Mouse (Mus musculus) embryonic facial prominence, embryonic 13.5 days (tissue): ENCODE measurements at regions not wholly inside any gene's neighbourhood (a gene's known extent, or its start where the extent isn't known, plus 50 kb on each side); places are given as distances from the start of the nearest gene placed in this dataset.
A peak's percentile ranks its signal among the peaks of the same experiment; 100 is the strongest.

Experiments used
- ATAC-seq: fragments of 200-750 bp; cut with Nextera tagmentation; 2 replicates; pipeline ENCODE4 v1.8.0; 2017; ENCODE audit warnings: low read depth; ENCODE audit not compliant: insufficient number of reproducible peaks, insufficient read depth, low FRiP score, low TSS enrichment
- H3K27ac ChIP-seq: fragments of 300-500 bp; sonication (generic); 2 replicates; pipeline ENCODE4 v1.5.1; 2015; ENCODE audit warnings: moderate library complexity, mild to moderate bottlenecking, inconsistent platforms
- H3K27me3 ChIP-seq: fragments of 300-500 bp; sonication (generic); 2 replicates; pipeline ENCODE4 v1.6.1; 2015; ENCODE audit warnings: mild to moderate bottlenecking, inconsistent platforms
- H3K36me3 ChIP-seq: fragments of 300-500 bp; sonication (generic); 2 replicates; pipeline ENCODE4 v1.6.1; 2015; ENCODE audit warnings: mild to moderate bottlenecking, inconsistent platforms
- H3K4me1 ChIP-seq: fragments of 300-500 bp; sonication (generic); 2 replicates; pipeline ENCODE4 v1.6.1; 2015; ENCODE audit warnings: inconsistent platforms
- H3K4me2 ChIP-seq: fragments of 300-500 bp; sonication (generic); 2 replicates; pipeline ENCODE4 v1.6.1; 2015; ENCODE audit warnings: moderate library complexity, mild to moderate bottlenecking, inconsistent platforms
- H3K4me3 ChIP-seq: fragments of 300-500 bp; sonication (generic); 2 replicates; pipeline ENCODE4 v1.5.1; 2015; ENCODE audit warnings: mild to moderate bottlenecking, inconsistent platforms
- H3K9ac ChIP-seq: fragments of 300-500 bp; sonication (generic); 2 replicates; pipeline ENCODE4 v1.6.1; 2015; ENCODE audit warnings: mild to moderate bottlenecking, inconsistent platforms
- H3K9me3 ChIP-seq: fragments of 300-500 bp; sonication (generic); 2 replicates; pipeline ENCODE4 v1.6.1; 2016; ENCODE audit warnings: inconsistent platforms
- WGBS: fragments of 180-500 bp; shearing (Covaris S2); methylation state at CpG from one replicate; pipeline ENCODE4 v1.1.7; 2015; ENCODE audit warnings: mixed read lengths; 5-methylcytosine and 5-hydroxymethylcytosine counted together

DNA sequence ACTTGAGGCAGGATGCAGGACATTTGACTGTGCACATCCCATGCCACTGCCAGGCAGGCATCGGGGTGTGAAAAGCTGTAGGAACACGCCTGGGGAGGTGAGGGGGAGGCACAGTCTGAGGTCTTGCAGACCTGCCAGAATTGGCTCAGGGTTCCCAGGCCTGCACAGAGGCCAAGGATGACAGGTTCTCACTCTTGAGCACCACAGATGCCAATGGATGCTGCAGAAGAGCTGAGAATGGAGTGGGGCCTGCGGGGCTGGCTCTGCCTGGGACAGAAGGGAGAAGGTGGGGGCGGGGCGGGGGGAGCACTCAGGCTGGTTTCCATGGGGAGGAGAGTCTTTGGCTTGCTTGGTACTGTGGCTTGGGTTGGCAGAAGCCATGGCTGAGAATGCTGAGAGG, 469.2 kb upstream of the Syt1 start:
- Histone ChIP-seq H3K4me1 (no peaks in the 10 kb centered on the region), H3K4me2 (no peak overlapping the region), H3K9ac (no peak overlapping the region), H3K36me3 (no peaks in the 10 kb centered on the region), H3K27ac (no peak overlapping the region), H3K9me3 (no peaks in the 10 kb centered on the region), H3K4me3 (no peak overlapping the region), H3K27me3 (no peaks in the 10 kb centered on the region)
- WGBS = 68% methylated on average over 5 of the region's 5 CpGs
- peak; percentile 52; the same call in 1 of the 2 replicates for ATAC-seq

DNA sequence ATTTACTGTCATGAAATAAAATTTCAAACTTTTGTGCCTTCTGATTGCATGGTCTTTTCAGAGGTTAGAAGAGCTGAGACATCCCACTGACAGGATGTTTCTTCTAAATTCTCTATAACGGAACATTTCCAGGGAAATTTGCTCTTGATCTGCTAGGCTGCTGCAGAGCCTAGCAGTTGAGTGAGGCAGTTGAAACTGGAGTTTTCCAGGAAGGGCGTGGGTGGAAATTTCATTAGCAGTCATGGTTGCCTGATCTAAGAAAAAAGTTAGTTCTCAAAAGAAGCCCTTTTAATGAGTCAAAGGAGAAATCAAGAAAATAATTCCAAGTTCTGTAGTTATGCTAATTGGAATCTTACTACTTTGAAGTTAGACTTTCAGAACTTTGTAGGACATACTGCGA, 455.7 kb upstream of the Syt1 start:
- no peaks in the 10 kb centered on the region for H3K4me1 ChIP-seq
- no peaks in the 10 kb centered on the region for H3K27me3 ChIP-seq
- no peak overlapping the region for H3K4me2 ChIP-seq
- no peak overlapping the region for H3K9ac ChIP-seq
- no peak for ATAC-seq
- H3K4me3 ChIP-seq = no peak overlapping the region
- no peaks in the 10 kb centered on the region; the same call in 1 of the 2 replicates for H3K9me3 ChIP-seq
- H3K27ac ChIP-seq = no peak overlapping the region
- WGBS = 66% methylated on average over 3 of the region's 3 CpGs
- no peaks in the 10 kb centered on the region for H3K36me3 ChIP-seq

- H3K27ac ChIP-seq = no peak overlapping the region
- 86% methylated on average over 4 of the region's 4 CpGs for WGBS
- ATAC-seq = no peak
- H3K4me3 ChIP-seq = no peak overlapping the region
- H3K4me2 ChIP-seq = no peak overlapping the region
- no peak overlapping the region for H3K9ac ChIP-seq
- no peaks in the 10 kb centered on the region for H3K4me1 ChIP-seq
- no peaks in the 10 kb centered on the region for H3K36me3 ChIP-seq
- H3K27me3 ChIP-seq = no peaks in the 10 kb centered on the region
- no peaks in the 10 kb centered on the region for H3K9me3 ChIP-seq
Observed at GRCm38 (mm10) chr10:109431112-109431511, 420.3 kb upstream of the Syt1 start.

DNA sequence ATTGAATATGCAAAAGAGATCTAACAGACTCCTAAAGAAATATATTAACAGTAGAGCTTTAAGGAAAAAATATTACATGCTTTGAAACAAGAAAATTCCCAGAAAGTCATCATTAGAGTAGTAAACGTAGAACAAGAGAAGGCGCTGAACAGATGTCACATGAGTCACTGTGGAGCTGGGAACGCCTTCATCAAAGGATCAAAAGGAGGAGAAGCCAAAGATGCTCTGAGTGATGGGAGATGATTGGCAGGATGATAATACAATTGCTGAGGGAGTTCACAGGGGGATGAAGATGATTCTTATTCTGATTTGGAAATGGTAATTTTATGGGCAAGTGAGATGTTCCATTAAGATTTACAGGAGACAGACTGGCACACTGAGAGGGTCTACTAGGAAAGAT, 417.1 kb upstream of the Syt1 start:
- H3K36me3 ChIP-seq = no peaks in the 10 kb centered on the region
- ATAC-seq = no peak
- H3K27ac ChIP-seq = no peak overlapping the region
- no peaks in the 10 kb centered on the region for H3K9me3 ChIP-seq
- H3K4me2 ChIP-seq = no peak overlapping the region
- no peak overlapping the region for H3K9ac ChIP-seq
- 79% methylated on average over 3 of the region's 3 CpGs for WGBS
- no peaks in the 10 kb centered on the region for H3K27me3 ChIP-seq
- no peaks in the 10 kb centered on the region for H3K4me1 ChIP-seq
- H3K4me3 ChIP-seq = no peak overlapping the region

DNA sequence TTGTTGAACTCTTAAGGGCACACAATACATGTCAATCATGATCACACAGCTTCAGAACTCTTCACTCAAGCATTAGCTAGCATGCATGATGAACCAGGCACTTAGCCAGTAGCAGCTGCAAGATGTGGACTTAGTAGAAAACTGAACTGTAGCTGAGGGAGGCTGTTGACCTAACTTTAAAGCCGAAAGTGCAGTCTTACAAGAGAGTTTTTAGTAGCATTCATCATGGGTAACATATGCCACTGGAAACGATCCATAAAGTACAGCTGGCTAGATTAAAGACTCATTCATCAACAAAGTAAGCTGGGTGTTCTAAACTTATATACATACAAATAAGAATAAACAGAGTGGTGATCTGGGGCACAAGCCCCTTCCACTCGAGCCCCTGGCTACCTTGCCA, 396.2 kb upstream of the Syt1 start:
- H3K4me2 ChIP-seq = no peak overlapping the region
- H3K27me3 ChIP-seq = no peaks in the 10 kb centered on the region
- ATAC-seq = no peak
- H3K4me3 ChIP-seq = no peak overlapping the region
- no peaks in the 10 kb centered on the region for H3K9me3 ChIP-seq
- WGBS = 76% methylated on average over 3 of the region's 3 CpGs
- H3K9ac ChIP-seq = no peak overlapping the region
- H3K27ac ChIP-seq = no peak overlapping the region
- H3K4me1 ChIP-seq = no peaks in the 10 kb centered on the region
- no peaks in the 10 kb centered on the region for H3K36me3 ChIP-seq

GRCm38 (mm10) chr10:109405116-109405685, 394.4 kb upstream of the Syt1 start:
- H3K27me3 ChIP-seq = no peaks in the 10 kb centered on the region
- H3K4me1 ChIP-seq = no peaks in the 10 kb centered on the region
- H3K4me3 ChIP-seq = no peak overlapping the region
- WGBS = 79% methylated on average over 6 of the region's 6 CpGs
- no peak for ATAC-seq
- H3K4me2 ChIP-seq = no peak overlapping the region
- H3K9ac ChIP-seq = no peak overlapping the region
- H3K9me3 ChIP-seq = no peaks in the 10 kb centered on the region
- H3K36me3 ChIP-seq = no peaks in the 10 kb centered on the region
- H3K27ac ChIP-seq = no peak overlapping the region

- no peaks in the 10 kb centered on the region for H3K9me3 ChIP-seq
- 0 out of 2 replicates have a peak, but pooled peaks cover 4% of the 10 kb centered on the region for H3K27me3 ChIP-seq
- 16% methylated on average over 4 of the region's 4 CpGs for WGBS
- H3K9ac ChIP-seq = no peak overlapping the region
- H3K27ac ChIP-seq = no peak overlapping the region
- H3K4me3 ChIP-seq = no peak overlapping the region
- no peak overlapping the region for H3K4me2 ChIP-seq
- ATAC-seq = no peak
- no peaks in the 10 kb centered on the region for H3K36me3 ChIP-seq
- peaks cover 4% of the 10 kb centered on the region; the same call in 1 of the 2 replicates for H3K4me1 ChIP-seq
Observed at GRCm38 (mm10) chr10:109383758-109384157, 373.0 kb upstream of the Syt1 start.

DNA sequence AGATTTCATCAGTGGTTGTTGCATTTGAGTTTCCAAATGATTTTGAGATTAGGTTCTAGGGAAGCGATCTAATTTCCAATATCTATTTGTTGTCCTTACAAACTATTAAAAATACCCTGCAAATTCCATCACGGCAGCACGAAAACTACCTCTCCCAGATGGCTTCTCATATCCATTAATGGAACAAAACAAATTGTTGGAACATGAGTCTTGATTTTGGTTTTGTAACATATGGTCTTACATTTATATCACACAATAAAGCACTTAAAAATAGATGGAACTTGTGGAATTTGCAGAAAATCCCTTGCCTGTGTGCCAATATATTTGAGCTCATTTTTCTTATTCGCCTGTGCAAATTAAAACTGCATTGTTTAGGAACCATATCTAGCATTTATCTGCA, 368.1 kb upstream of the Syt1 start:
- no peak for ATAC-seq
- Histone ChIP-seq H3K4me3 (no peak overlapping the region), H3K9me3 (no peaks in the 10 kb centered on the region), H3K9ac (no peak overlapping the region), H3K27me3 (0 out of 2 replicates have a peak, but pooled peaks cover 4% of the 10 kb centered on the region), H3K27ac (no peak overlapping the region), H3K4me1 (peaks cover 4% of the 10 kb centered on the region; the same call in 1 of the 2 replicates), H3K36me3 (no peaks in the 10 kb centered on the region), H3K4me2 (no peak overlapping the region)
- WGBS = 85% methylated on average over 4 of the region's 4 CpGs

GRCm38 (mm10) chr10:109360161-109360560, 349.4 kb upstream of the Syt1 start:
- no peak overlapping the region for H3K4me3 ChIP-seq
- no peak for ATAC-seq
- H3K36me3 ChIP-seq = no peaks in the 10 kb centered on the region
- no peak overlapping the region for H3K27ac ChIP-seq
- no peaks in the 10 kb centered on the region for H3K27me3 ChIP-seq
- WGBS = 47% methylated on average over 1 of the region's 1 CpGs
- H3K9me3 ChIP-seq = no peaks in the 10 kb centered on the region
- no peaks in the 10 kb centered on the region for H3K4me1 ChIP-seq
- H3K4me2 ChIP-seq = no peak overlapping the region
- no peak overlapping the region for H3K9ac ChIP-seq

GRCm38 (mm10) chr10:109358812-109359211, 348.0 kb upstream of the Syt1 start:
- H3K27ac ChIP-seq = no peak overlapping the region
- WGBS = 70% methylated on average over 6 of the region's 6 CpGs
- no peak overlapping the region for H3K4me3 ChIP-seq
- no peak overlapping the region for H3K4me2 ChIP-seq
- H3K27me3 ChIP-seq = no peaks in the 10 kb centered on the region
- no peaks in the 10 kb centered on the region for H3K4me1 ChIP-seq
- H3K36me3 ChIP-seq = no peaks in the 10 kb centered on the region
- no peak overlapping the region for H3K9ac ChIP-seq
- no peak for ATAC-seq
- H3K9me3 ChIP-seq = no peaks in the 10 kb centered on the region

GRCm38 (mm10) chr10:109332846-109333386, 322.1 kb upstream of the Syt1 start:
- H3K9ac ChIP-seq = no peak overlapping the region
- WGBS = 81% methylated on average over 7 of the region's 7 CpGs

GRCm38 (mm10) chr10:109309286-109309685, 298.5 kb upstream of the Syt1 start:
- H3K4me2 ChIP-seq = no peak overlapping the region
- no peaks in the 10 kb centered on the region for H3K27me3 ChIP-seq
- ATAC-seq = no peak
- 0 out of 2 replicates have a peak, but pooled peaks cover 2% of the 10 kb centered on the region for H3K9me3 ChIP-seq
- no peaks in the 10 kb centered on the region for H3K4me1 ChIP-seq
- 81% methylated on average over 6 of the region's 6 CpGs for WGBS
- H3K4me3 ChIP-seq = no peak overlapping the region
- no peak overlapping the region for H3K9ac ChIP-seq
- no peak overlapping the region for H3K27ac ChIP-seq
- no peaks in the 10 kb centered on the region for H3K36me3 ChIP-seq

More at GRCm38 (mm10) chr10:109332846-109333386, 322.1 kb upstream of the Syt1 start:
- H3K9me3 ChIP-seq = no peaks in the 10 kb centered on the region
- H3K27ac ChIP-seq = no peak overlapping the region
- no peak overlapping the region for H3K4me2 ChIP-seq
- no peak overlapping the region for H3K4me3 ChIP-seq
- H3K36me3 ChIP-seq = no peaks in the 10 kb centered on the region
- ATAC-seq = no peak
- no peaks in the 10 kb centered on the region for H3K27me3 ChIP-seq
- H3K4me1 ChIP-seq = no peaks in the 10 kb centered on the region; the same call in 1 of the 2 replicates
